Mouse (Mus musculus) liver, embryonic 14.5 days (tissue): Measurements from ENCODE around the gene Sema6c.

ENCODE experiments used
- CTCF ChIP-seq: IDR thresholded peaks from 2 replicates; pipeline ENCODE4 v1.5.1; 2016; ENCODE audit warnings: antibody characterized with exemption, low read depth, control low read depth
- EP300 ChIP-seq: IDR thresholded peaks from 2 replicates; pipeline ENCODE4 v1.6.1; 2016; ENCODE audit warnings: antibody characterized with exemption, low read depth

DNA sequence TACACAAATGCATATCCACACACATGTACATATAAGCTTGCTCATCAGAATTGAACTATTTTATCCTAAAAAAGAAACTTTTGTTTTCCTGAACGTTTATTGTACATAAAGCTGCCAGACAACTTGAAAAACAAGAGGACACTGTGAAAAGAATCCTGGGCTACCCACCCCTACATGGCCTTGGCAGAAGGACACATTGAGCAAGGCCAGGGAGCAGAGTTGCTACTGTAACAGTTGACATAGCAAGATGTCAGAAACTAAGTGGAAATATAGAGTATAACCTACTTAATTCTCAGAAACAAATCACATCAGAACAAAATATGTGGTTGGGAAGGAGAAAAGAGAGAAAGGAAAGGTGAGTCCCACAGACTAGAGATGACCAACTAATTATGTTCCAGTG lies 21.6 kb downstream of the Sema6c start:
- TF ChIP-seq CTCF = no peak
- TF ChIP-seq EP300 = no peak
